Mouse (Mus musculus) spleen, adult 2 months (tissue): ENCODE results near the gene Cxcl13.

Experiments used
- CTCF ChIP-seq: fragments of 200-500 bp; IDR thresholded peaks from 2 replicates; pipeline ENCODE4 v1.5.1; 2011; ENCODE audit warnings: mild to moderate bottlenecking, inconsistent platforms; ENCODE audit not compliant: insufficient read depth, insufficient read length, insufficient replicate concordance; ENCODE audit errors: extremely low read depth
- POLR2A ChIP-seq: fragments of 200-500 bp; IDR thresholded peaks from 2 replicates; pipeline ENCODE4 v1.6.1; 2011; ENCODE audit warnings: low read depth, low read length, inconsistent platforms

DNA sequence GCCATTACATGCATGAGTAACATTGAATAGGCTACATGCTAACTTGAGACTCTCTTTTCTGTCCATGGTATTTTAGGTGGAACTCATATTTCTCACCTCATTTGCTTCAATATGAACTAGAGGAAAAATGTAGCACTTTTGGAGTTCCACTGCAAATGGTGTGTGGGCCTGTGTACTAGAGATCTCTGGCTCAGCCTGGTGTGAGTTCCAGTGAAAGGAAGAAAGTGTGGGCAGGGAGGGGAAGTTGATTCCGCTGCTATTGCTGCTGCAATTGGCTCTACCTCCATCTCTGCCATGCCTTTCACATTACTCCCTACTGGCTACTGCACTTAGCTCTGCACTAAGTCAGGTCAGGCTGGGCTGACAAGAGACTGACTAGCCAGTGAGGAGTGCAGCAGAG, 45.7 kb upstream of the Cxcl13 start:
- TF ChIP-seq CTCF (no peak), POLR2A (no peak)
